Mouse (Mus musculus) embryonic facial prominence, embryonic 12.5 days (tissue): ENCODE data around the gene Nop53. TPM values are rescaled to one million over a fixed set of nuclear protein-coding genes. Genes with fewer than 3 reads are reported as not detected.

ENCODE experiments used
- polyA plus RNA-seq: library from polyadenylated mRNA; unstranded; fragments of >200 nt; fragmentation: Nextera tagmentation; extraction: Ambion mirVana; gene quantifications from 2 replicates; pipeline ENCODE4 v1.2.1, GENCODE M21; 2016

Gene Nop53
- polyA plus RNA-seq, 1 experiment from 2014 or later, result 196 TPM

Other genes with a start within 250 kb of the Nop53 start
- not detected in 2 replicates for gene Obox5, start 195.9 kb downstream of the Nop53 start, polyA plus RNA-seq
- not detected in 2 replicates for gene Obox6, start 106.4 kb downstream of the Nop53 start, polyA plus RNA-seq
- 0.09 TPM in 1 of 2 replicates, not detected in the other for gene Crx, start 66.1 kb downstream of the Nop53 start, polyA plus RNA-seq
- not detected in 2 replicates for gene Crxos, start 63.5 kb downstream of the Nop53 start, polyA plus RNA-seq
- gene Selenow, start 23.7 kb downstream of the Nop53 start, polyA plus RNA-seq, result 1,124 and 1,186 TPM in 2 replicates
- 17.0 and 20.4 TPM in 2 replicates for gene Ehd2, start 21.5 kb upstream of the Nop53 start, polyA plus RNA-seq
- gene Bicra, start 101.8 kb upstream of the Nop53 start, polyA plus RNA-seq, result 10.2 and 10.4 TPM in 2 replicates
- 0.05 and 0.18 TPM in 2 replicates for gene Zfp541, start 115.7 kb upstream of the Nop53 start, polyA plus RNA-seq
- 206 and 217 TPM in 2 replicates for gene Napa, start 152.4 kb upstream of the Nop53 start, polyA plus RNA-seq
- 38.7 and 41.4 TPM in 2 replicates for gene Kptn, start 173.8 kb upstream of the Nop53 start, polyA plus RNA-seq
- gene Slc8a2, start 183.8 kb upstream of the Nop53 start, polyA plus RNA-seq, result 0.49 and 0.55 TPM in 2 replicates
- gene Meis3, start 229.0 kb upstream of the Nop53 start, polyA plus RNA-seq, result 48.8 and 58.5 TPM in 2 replicates